Mouse (Mus musculus): Measurements from ENCODE around the gene Psmc4. TPM values are rescaled to one million over a fixed set of nuclear protein-coding genes. Genes with fewer than 3 reads are reported as not detected.
A peak's percentile ranks its signal among the peaks of the same experiment; 100 is the strongest.

Gene Psmc4
- total RNA-seq (2021): 154 and 164 TPM in 2 replicates
- long read RNA-seq, transcript Psmc4-201 (11 exons, 1,440 nt): major isoform, 215 of 241 reads
- long read RNA-seq, partial matches to known transcripts: 9 of 241 reads
- long read RNA-seq, other reads (novel, unspliced or antisense): 17 of 241 reads

- DNase-seq: peak; percentile 98
These were observed at the start of gene Psmc4 for GRCm38 (mm10) chr7:28049476-28050409. Psmc4 (minus strand) TSS chr7:28050101.

GRCm38 (mm10) chr7:28099101-28099500 lies 49.2 kb upstream of the Psmc4 start:
- no peak for DNase-seq

GRCm38 (mm10) chr7:28093541-28093940 lies 43.6 kb upstream of the Psmc4 start:
- no peak for DNase-seq

- no peak for DNase-seq
These were observed 36.3 kb upstream of the Psmc4 start for GRCm38 (mm10) chr7:28086236-28086635.

- DNase-seq: no peak
These were observed 34.3 kb upstream of the Psmc4 start for GRCm38 (mm10) chr7:28084215-28084614.

- no peak for DNase-seq
These were observed 20.8 kb upstream of the Psmc4 start, which contains the start of gene Fcgbp for GRCm38 (mm10) chr7:28070531-28071298. Fcgbp (plus strand) TSS chr7:28071236.

- no peak for DNase-seq
These were observed 19.8 kb upstream of the Psmc4 start for GRCm38 (mm10) chr7:28069546-28070172.

GRCm38 (mm10) chr7:28068661-28069060 lies 18.8 kb upstream of the Psmc4 start:
- no peak for DNase-seq

GRCm38 (mm10) chr7:28059972-28060371 lies 10.1 kb upstream of the Psmc4 start:
- no peak for DNase-seq

GRCm38 (mm10) chr7:28053046-28053930 lies 3.4 kb upstream of the Psmc4 start:
- DNase-seq: no peak

- no peak for DNase-seq
These were observed 683 bp upstream of the Psmc4 start for GRCm38 (mm10) chr7:28050584-28050983.

- no peak for DNase-seq
These were observed 5.4 kb downstream of the Psmc4 start for GRCm38 (mm10) chr7:28044524-28044923.

- DNase-seq: no peak
These were observed 35.5 kb downstream of the Psmc4 start for GRCm38 (mm10) chr7:28014445-28014810.

GRCm38 (mm10) chr7:28013549-28014444 lies 36.1 kb downstream of the Psmc4 start, which contains the start of gene Zfp850:
Zfp850 (minus strand) TSS chr7:28014115.
- DNase-seq: peak; percentile 80

- no peak for DNase-seq
These were observed 39.6 kb downstream of the Psmc4 start for GRCm38 (mm10) chr7:28010271-28010670.

Other genes with a start within 250 kb of the Psmc4 start
- gene Zfp626, start 242.9 kb downstream of the Psmc4 start, total RNA-seq (2021): 6.0 and 10.8 TPM in 2 replicates
- 4.2 TPM in 2 replicates for gene Zfp59, start 211.5 kb downstream of the Psmc4 start, total RNA-seq (2021)
- 7.2 and 8.0 TPM in 2 replicates for gene Zfp607a, start 192.6 kb downstream of the Psmc4 start, total RNA-seq (2021)
- 12.5 and 18.5 TPM in 2 replicates for gene Zfp974, start 120.6 kb downstream of the Psmc4 start, total RNA-seq (2021)
- gene Zfp780b, start 70.9 kb downstream of the Psmc4 start, total RNA-seq (2021): 12.5 and 14.7 TPM in 2 replicates
- gene Zfp850, start 36.0 kb downstream of the Psmc4 start, total RNA-seq (2021): 2.1 and 3.1 TPM in 2 replicates
- gene Fcgbp, start 21.1 kb upstream of the Psmc4 start, total RNA-seq (2021): not detected in 2 replicates
- not detected in 2 replicates for gene 9530053A07Rik, start 79.4 kb upstream of the Psmc4 start, total RNA-seq (2021)
- gene Fbl, start 119.6 kb upstream of the Psmc4 start, total RNA-seq (2021): 91.9 and 107 TPM in 2 replicates
- 42.3 and 46.2 TPM in 2 replicates for gene Dyrk1b, start 129.4 kb upstream of the Psmc4 start, total RNA-seq (2021)
- gene Eid2, start 217.8 kb upstream of the Psmc4 start, total RNA-seq (2021): 22.5 and 26.6 TPM in 2 replicates
- gene Eid2b, start 227.6 kb upstream of the Psmc4 start, total RNA-seq (2021): 19.2 and 21.1 TPM in 2 replicates
- not detected in 2 replicates for gene Selenov, start 241.1 kb upstream of the Psmc4 start, total RNA-seq (2021)